Mouse (Mus musculus): ENCODE measurements around the gene Ogdhl. TPM values are rescaled to one million over a fixed set of nuclear protein-coding genes. Genes with fewer than 3 reads are reported as not detected.

The Ogdhl gene
- polyA plus RNA-seq, 1 experiment = 3.7 TPM

DNA sequence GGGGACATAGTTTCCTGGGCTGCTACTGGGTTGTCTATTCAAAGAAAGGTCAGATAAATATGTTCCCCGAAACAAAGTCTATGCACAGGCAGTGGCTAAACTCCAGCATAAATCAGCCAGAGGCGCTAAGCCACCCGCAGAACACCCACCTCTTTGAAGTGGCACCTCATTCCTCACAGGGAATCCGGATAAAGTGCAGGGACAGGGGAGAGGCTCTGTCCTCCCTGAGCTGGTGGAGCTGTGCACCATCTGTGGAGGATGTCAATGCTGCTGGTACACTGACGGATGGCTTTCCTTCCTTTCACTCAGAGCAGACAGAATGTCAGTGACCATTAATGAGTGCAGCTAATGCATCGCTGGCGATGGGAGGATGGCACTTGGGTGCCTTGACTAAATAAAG, 59.2 kb downstream of the Ogdhl start:
- Histone ChIP-seq H3K36me3 (ENCODE audit: control insufficient read depth, insufficient read depth) (no peaks in the 10 kb centered on the region), H3K4me2 (ENCODE audit: low read depth) (no peak overlapping the region), H3K79me2 (ENCODE audit: control insufficient read depth, insufficient read depth) (no peaks in the 10 kb centered on the region), H3K4me3 (no peak overlapping the region), H3K27me3 (ENCODE audit: control insufficient read depth, insufficient read depth, insufficient read length) (peaks cover 47% of the 10 kb centered on the region), H3ac (ENCODE audit: control insufficient read depth, insufficient read length) (no peak overlapping the region)
- TF ChIP-seq POLR2A (IDR thresholded peaks at IDR 0.05; ENCODE audit: insufficient read length, low read depth) (no peak), CEBPB (IDR thresholded peaks at IDR 0.05; ENCODE audit: insufficient read depth, poor library complexity, severe bottlenecking) (no peak), MYOD1 (IDR thresholded peaks at IDR 0.05; ENCODE audit: control insufficient read depth in 1 of 3, insufficient read length in 2 of 3, low read depth in 2 of 3) (no peak), MYOG (IDR thresholded peaks at IDR 0.05; ENCODE audit: control insufficient read depth in 1 of 3, insufficient read depth in 1 of 3, insufficient read length in 2 of 3, low read depth in 2 of 3) (no peak), TCF3 (IDR thresholded peaks at IDR 0.05; ENCODE audit: insufficient read length, low read depth) (no peak), USF1 (IDR thresholded peaks at IDR 0.05; ENCODE audit: low read depth) (no peak), TCF12 (IDR thresholded peaks at IDR 0.05; ENCODE audit: insufficient read depth, poor library complexity, severe bottlenecking) (no peak), E2F4 (IDR thresholded peaks at IDR 0.05; ENCODE audit: insufficient read depth) (no peak), MAX (IDR thresholded peaks at IDR 0.05; ENCODE audit: low read depth) (no peak), POLR2AphosphoS2 (IDR thresholded peaks at IDR 0.05; ENCODE audit: insufficient read length, low read depth) (no peak), REST (IDR thresholded peaks at IDR 0.05; ENCODE audit: insufficient read depth, insufficient read length) (no peak), SRF (IDR thresholded peaks at IDR 0.05; ENCODE audit: control insufficient read depth, insufficient read length, low read depth) (no peak)

DNA sequence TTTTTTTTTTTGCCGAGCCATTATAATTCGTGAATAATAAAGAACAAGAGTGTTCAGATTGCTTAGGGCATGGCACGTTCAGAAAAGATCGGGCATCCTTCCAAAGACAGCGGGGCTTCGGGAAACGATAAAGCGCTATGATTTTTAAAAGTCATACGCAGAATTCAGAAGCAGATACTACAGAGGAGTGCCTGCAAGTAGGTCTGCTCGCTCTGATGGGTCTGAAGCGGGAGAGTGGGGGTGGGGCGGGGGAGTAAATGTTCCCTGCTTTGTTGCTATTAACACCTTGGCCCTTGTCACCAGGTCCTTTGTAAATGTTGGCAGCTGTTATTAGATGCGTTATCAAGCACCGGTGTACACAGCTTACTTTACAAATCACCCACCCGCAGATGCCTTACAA, 59.8 kb downstream of the Ogdhl start:
- Histone ChIP-seq H3K36me3 (ENCODE audit: control insufficient read depth, insufficient read depth) (no peaks in the 10 kb centered on the region), H3K27me3 (ENCODE audit: control insufficient read depth, insufficient read depth, insufficient read length) (peaks cover 42% of the 10 kb centered on the region), H3K79me2 (ENCODE audit: control insufficient read depth, insufficient read depth) (no peaks in the 10 kb centered on the region), H3K4me2 (ENCODE audit: low read depth) (no peak overlapping the region), H3ac (ENCODE audit: control insufficient read depth, insufficient read length) (no peak overlapping the region), H3K4me3 (no peak overlapping the region)
- TF ChIP-seq MYOD1 (IDR thresholded peaks at IDR 0.05; ENCODE audit: control insufficient read depth in 1 of 3, insufficient read length in 2 of 3, low read depth in 2 of 3) (no peak), CEBPB (IDR thresholded peaks at IDR 0.05; ENCODE audit: insufficient read depth, poor library complexity, severe bottlenecking) (no peak), SRF (IDR thresholded peaks at IDR 0.05; ENCODE audit: control insufficient read depth, insufficient read length, low read depth) (no peak), E2F4 (IDR thresholded peaks at IDR 0.05; ENCODE audit: insufficient read depth) (no peak), POLR2AphosphoS2 (IDR thresholded peaks at IDR 0.05; ENCODE audit: insufficient read length, low read depth) (no peak), MYOG (IDR thresholded peaks at IDR 0.05; ENCODE audit: control insufficient read depth in 1 of 3, insufficient read depth in 1 of 3, insufficient read length in 2 of 3, low read depth in 2 of 3) (no peak), MAX (IDR thresholded peaks at IDR 0.05; ENCODE audit: low read depth) (no peak), USF1 (IDR thresholded peaks at IDR 0.05; ENCODE audit: low read depth) (no peak), POLR2A (IDR thresholded peaks at IDR 0.05; ENCODE audit: insufficient read length, low read depth) (no peak), REST (IDR thresholded peaks at IDR 0.05; ENCODE audit: insufficient read depth, insufficient read length) (no peak), TCF12 (IDR thresholded peaks at IDR 0.05; ENCODE audit: insufficient read depth, poor library complexity, severe bottlenecking) (no peak), TCF3 (IDR thresholded peaks at IDR 0.05; ENCODE audit: insufficient read length, low read depth) (no peak)

DNA sequence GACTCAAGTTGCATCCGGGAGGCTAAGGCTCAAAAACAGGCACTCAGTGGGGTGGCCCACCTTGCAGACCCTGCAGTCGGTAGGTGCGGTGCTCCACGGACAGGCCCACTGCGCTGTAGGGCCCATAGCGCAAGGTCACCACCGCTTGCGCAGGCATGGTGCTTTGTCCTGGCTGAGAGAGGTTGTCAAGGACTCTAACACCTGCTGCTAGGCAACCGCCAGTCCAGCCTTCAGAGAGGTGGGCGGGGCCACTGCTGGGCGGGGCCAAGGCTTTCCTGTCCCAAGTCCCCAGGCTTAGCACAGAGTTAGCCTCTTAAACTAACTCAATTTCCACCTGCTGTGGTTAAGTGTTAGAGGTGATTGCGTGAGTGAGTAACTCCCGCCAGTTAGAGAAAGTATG, 66.4 kb downstream of the Ogdhl start, which contains the start of gene 1700024G13Rik:
Gene 1700024G13Rik (minus strand): TSS at position 196 of the 400 bp plus-strand sequence.
- Histone ChIP-seq H3K79me2 (ENCODE audit: control insufficient read depth, insufficient read depth) (no peaks in the 10 kb centered on the region), H3K4me2 (ENCODE audit: low read depth) (no peak within 1 kb of the TSS), H3K27me3 (ENCODE audit: control insufficient read depth, insufficient read depth, insufficient read length) (peaks cover 7% of the 10 kb centered on the region), H3ac (ENCODE audit: control insufficient read depth, insufficient read length) (no peak within 1 kb of the TSS), H3K36me3 (ENCODE audit: control insufficient read depth, insufficient read depth) (no peaks in the 10 kb centered on the region), H3K4me3 (no peak within 1 kb of the TSS)
- no peak for TF ChIP-seq E2F4 (IDR thresholded peaks at IDR 0.05; ENCODE audit: insufficient read depth)

Other genes with a start within 250 kb of the Ogdhl start
- 24.8 TPM for gene Oxnad1, start 236.6 kb upstream of the Ogdhl start, polyA plus RNA-seq (2012; fragmentation: generic; extraction: Trizol)
- gene Dph3, start 236.3 kb upstream of the Ogdhl start, polyA plus RNA-seq (2012; fragmentation: generic; extraction: Trizol) = 72.2 TPM
- not detected for gene Msmb, start 180.0 kb upstream of the Ogdhl start, polyA plus RNA-seq (2012; fragmentation: generic; extraction: Trizol)
- 20.2 TPM for gene Ncoa4, start 162.2 kb upstream of the Ogdhl start, polyA plus RNA-seq (2012; fragmentation: generic; extraction: Trizol)
- 242 TPM for gene Timm23, start 120.1 kb upstream of the Ogdhl start, polyA plus RNA-seq (2012; fragmentation: generic; extraction: Trizol)
- gene Parg, start 120.1 kb upstream of the Ogdhl start, polyA plus RNA-seq (2012; fragmentation: generic; extraction: Trizol) = 10.5 TPM
- not detected for gene 1700024G13Rik, start 66.4 kb downstream of the Ogdhl start, polyA plus RNA-seq (2012; fragmentation: generic; extraction: Trizol)
- not detected for gene Slc18a3, start 142.8 kb downstream of the Ogdhl start, polyA plus RNA-seq (2012; fragmentation: generic; extraction: Trizol)
- gene Chat, start 144.0 kb downstream of the Ogdhl start, polyA plus RNA-seq (2012; fragmentation: generic; extraction: Trizol) = not detected
- 2.1 TPM for gene Ercc6, start 191.5 kb downstream of the Ogdhl start, polyA plus RNA-seq (2012; fragmentation: generic; extraction: Trizol)

Measured in myocyte (in vitro differentiated cells).